In the genomic region with DNA sequence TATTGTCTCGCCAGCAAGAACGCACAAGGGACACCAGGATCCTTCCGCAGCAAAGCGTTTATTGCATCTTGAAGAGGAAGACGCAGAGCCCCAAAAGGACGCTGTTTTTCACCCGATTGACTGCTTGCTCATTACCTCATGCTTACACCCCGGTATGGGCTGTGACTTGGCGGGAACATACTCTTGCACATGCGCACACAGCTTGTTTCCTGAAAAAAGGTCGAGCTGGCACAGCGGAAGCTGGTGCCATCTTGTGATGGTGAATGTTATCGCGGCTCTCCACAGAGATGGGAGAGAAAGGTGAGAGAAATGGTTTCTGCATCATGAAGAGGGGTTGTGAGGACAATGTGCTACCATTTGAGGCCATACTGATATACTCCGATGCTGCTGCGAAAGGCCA, we compare ENCODE assay signal across 44 mouse cellular contexts. TPM values are rescaled to one million over a fixed set of nuclear protein-coding genes. Genes with fewer than 3 reads are reported as not detected.
"Had no signal": no experiment of that assay in that cellular context is flagged by ENCODE, and none has a peak within 500 bp of the region (broad histone marks: within the 10 kb centered on the region; RNA-seq: fewer than 3 reads in every experiment).

No protein-coding gene starts in this region.

- H3K9me3 ChIP-seq: heart, embryonic 13.5 days; hindbrain, embryonic 10.5 days; hindbrain, embryonic 13.5 days; hindbrain, embryonic 15.5 days; kidney, embryonic 15.5 days; limb, embryonic 13.5 days; limb, embryonic 15.5 days; liver, embryonic 15.5 days had no signal

- H3K4me1 ChIP-seq: heart, embryonic 13.5 days; heart, embryonic 15.5 days; hindbrain, embryonic 10.5 days; hindbrain, embryonic 13.5 days; hindbrain, embryonic 15.5 days; kidney, embryonic 15.5 days; limb, embryonic 13.5 days; limb, embryonic 15.5 days; liver, embryonic 13.5 days; liver, embryonic 15.5 days had no signal

- DNase-seq: gastrocnemius, adult 2 months; gastrocnemius, postnatal 10 days; gastrocnemius, postnatal 25 days; heart, adult 18-20 months; heart, postnatal 14 days; heart, postnatal 36 days; kidney, adult 11 months; kidney, adult 2 months; kidney, adult 9 months; kidney, postnatal 14 days; kidney, postnatal 36 days; layer of hippocampus, adult 9-11 months; layer of hippocampus, postnatal 36 days; left cerebral cortex, postnatal 4 days; liver, embryonic 13.5 days; liver, postnatal 0 days had no signal

- H3K36me3 ChIP-seq: heart, embryonic 13.5 days; heart, embryonic 15.5 days; hindbrain, embryonic 10.5 days; hindbrain, embryonic 13.5 days; hindbrain, embryonic 15.5 days; kidney, embryonic 15.5 days; limb, embryonic 13.5 days; limb, embryonic 15.5 days; liver, embryonic 13.5 days; liver, embryonic 15.5 days had no signal

- H3K27me3 ChIP-seq: heart, embryonic 13.5 days; heart, embryonic 15.5 days; hindbrain, embryonic 13.5 days; hindbrain, embryonic 15.5 days; kidney, embryonic 15.5 days; limb, embryonic 13.5 days; limb, embryonic 15.5 days; liver, embryonic 13.5 days; liver, embryonic 15.5 days had no signal

- H3K4me3 ChIP-seq: gastrocnemius, adult 2 months; heart, embryonic 13.5 days; heart, embryonic 15.5 days; hindbrain, embryonic 10.5 days; hindbrain, embryonic 13.5 days; hindbrain, embryonic 15.5 days; kidney, embryonic 15.5 days; limb, embryonic 13.5 days; limb, embryonic 15.5 days; liver, embryonic 13.5 days; liver, embryonic 15.5 days had no signal

- H3K27ac ChIP-seq: gastrocnemius, adult 2 months; heart, embryonic 13.5 days; heart, embryonic 15.5 days; hindbrain, embryonic 10.5 days; hindbrain, embryonic 13.5 days; hindbrain, embryonic 15.5 days; hindbrain, postnatal 0 days; kidney, embryonic 15.5 days; kidney, postnatal 0 days; limb, embryonic 13.5 days; limb, embryonic 15.5 days; liver, embryonic 13.5 days; liver, embryonic 15.5 days had no signal

RNA-seq across cellular contexts. Expression of a gene that starts 7.7 kb away (rescaled TPM):
- total RNA-seq: gastrocnemius, adult 2 months; gastrocnemius, postnatal 10 days; gastrocnemius, postnatal 25 days; gastrocnemius, postnatal 4 days; granulocyte monocyte progenitor cell, adult 5-6 weeks; heart, adult 18-20 months; heart, adult 8-10 months; heart, postnatal 14 days; heart, postnatal 36 days; hindbrain, postnatal 0 days; layer of hippocampus, adult 18-20 months; layer of hippocampus, adult 8-10 months; layer of hippocampus, postnatal 14 days; layer of hippocampus, postnatal 36 days; left cerebral cortex, adult 18-20 months; left cerebral cortex, adult 8-10 months; left cerebral cortex, postnatal 10 days; left cerebral cortex, postnatal 25 days; left cerebral cortex, postnatal 4 days had no signal
- polyA plus RNA-seq: heart, embryonic 11.5 days; heart, embryonic 15.5 days; hindbrain, embryonic 13.5 days; intestine, embryonic 16.5 days; kidney, adult 2 months; kidney, postnatal 0 days; large intestine, adult 2 months; limb, embryonic 11.5 days; limb, embryonic 15.5 days; liver, embryonic 11.5 days; liver, embryonic 13.5 days; liver, embryonic 15.5 days; liver, postnatal 0 days had no signal

RNA-seq across cellular contexts. Expression of a gene that starts 16.0 kb away (rescaled TPM):
- total RNA-seq: gastrocnemius, adult 2 months; gastrocnemius, postnatal 10 days; gastrocnemius, postnatal 25 days; gastrocnemius, postnatal 4 days; granulocyte monocyte progenitor cell, adult 5-6 weeks; heart, adult 18-20 months; heart, adult 8-10 months; heart, postnatal 14 days; heart, postnatal 36 days; hindbrain, postnatal 0 days; layer of hippocampus, adult 18-20 months; layer of hippocampus, adult 8-10 months; layer of hippocampus, postnatal 14 days; layer of hippocampus, postnatal 36 days; left cerebral cortex, adult 18-20 months; left cerebral cortex, adult 8-10 months; left cerebral cortex, postnatal 10 days; left cerebral cortex, postnatal 25 days; left cerebral cortex, postnatal 4 days had no signal
- polyA plus RNA-seq: heart, embryonic 11.5 days; heart, embryonic 13.5 days; heart, embryonic 15.5 days; heart, postnatal 0 days; hindbrain, embryonic 10.5 days; hindbrain, embryonic 13.5 days; hindbrain, embryonic 15.5 days; hindbrain, postnatal 0 days; intestine, embryonic 14.5 days; intestine, embryonic 16.5 days; kidney, adult 2 months; kidney, embryonic 15.5 days; kidney, postnatal 0 days; large intestine, adult 2 months; limb, embryonic 11.5 days; limb, embryonic 13.5 days; limb, embryonic 15.5 days; liver, embryonic 11.5 days; liver, embryonic 13.5 days; liver, embryonic 15.5 days; liver, postnatal 0 days had no signal

RNA-seq across cellular contexts. Expression of a gene that starts 21.3 kb away (rescaled TPM):
- total RNA-seq: gastrocnemius, adult 2 months; gastrocnemius, postnatal 10 days; gastrocnemius, postnatal 25 days; gastrocnemius, postnatal 4 days; granulocyte monocyte progenitor cell, adult 5-6 weeks; heart, adult 18-20 months; heart, adult 8-10 months; heart, postnatal 14 days; heart, postnatal 36 days; hindbrain, postnatal 0 days; layer of hippocampus, adult 18-20 months; layer of hippocampus, adult 8-10 months; layer of hippocampus, postnatal 14 days; layer of hippocampus, postnatal 36 days; left cerebral cortex, adult 18-20 months; left cerebral cortex, adult 8-10 months; left cerebral cortex, postnatal 10 days; left cerebral cortex, postnatal 25 days; left cerebral cortex, postnatal 4 days had no signal
- polyA plus RNA-seq: heart, embryonic 11.5 days; heart, embryonic 13.5 days; heart, embryonic 15.5 days; heart, postnatal 0 days; hindbrain, embryonic 10.5 days; hindbrain, embryonic 13.5 days; hindbrain, embryonic 15.5 days; hindbrain, postnatal 0 days; intestine, embryonic 14.5 days; intestine, embryonic 16.5 days; kidney, adult 2 months; kidney, embryonic 15.5 days; kidney, postnatal 0 days; large intestine, adult 2 months; limb, embryonic 11.5 days; limb, embryonic 13.5 days; limb, embryonic 15.5 days; liver, embryonic 11.5 days; liver, embryonic 13.5 days; liver, embryonic 15.5 days; liver, postnatal 0 days had no signal

RNA-seq across cellular contexts. Expression of a gene that starts 52.1 kb away (rescaled TPM):
- total RNA-seq: gastrocnemius, adult 2 months; gastrocnemius, postnatal 10 days; gastrocnemius, postnatal 25 days; granulocyte monocyte progenitor cell, adult 5-6 weeks; heart, adult 18-20 months; heart, adult 8-10 months; heart, postnatal 14 days; heart, postnatal 36 days; hindbrain, postnatal 0 days; layer of hippocampus, adult 18-20 months; layer of hippocampus, postnatal 14 days; layer of hippocampus, postnatal 36 days; left cerebral cortex, postnatal 10 days had no signal
- polyA plus RNA-seq: heart, embryonic 11.5 days; heart, embryonic 13.5 days; heart, embryonic 15.5 days; heart, postnatal 0 days; hindbrain, embryonic 10.5 days; hindbrain, embryonic 13.5 days; hindbrain, embryonic 15.5 days; hindbrain, postnatal 0 days; intestine, embryonic 14.5 days; intestine, embryonic 16.5 days; kidney, adult 2 months; kidney, embryonic 15.5 days; kidney, postnatal 0 days; large intestine, adult 2 months; limb, embryonic 11.5 days; limb, embryonic 13.5 days; limb, embryonic 15.5 days; liver, embryonic 11.5 days; liver, embryonic 13.5 days; liver, embryonic 15.5 days; liver, postnatal 0 days had no signal

RNA-seq across cellular contexts. Expression of a gene that starts 59.2 kb away (rescaled TPM):
- total RNA-seq: gastrocnemius, adult 2 months; gastrocnemius, postnatal 10 days; gastrocnemius, postnatal 25 days; gastrocnemius, postnatal 4 days; granulocyte monocyte progenitor cell, adult 5-6 weeks; heart, adult 18-20 months; heart, adult 8-10 months; heart, postnatal 14 days; heart, postnatal 36 days; hindbrain, postnatal 0 days; layer of hippocampus, adult 18-20 months; layer of hippocampus, adult 8-10 months; layer of hippocampus, postnatal 14 days; layer of hippocampus, postnatal 36 days; left cerebral cortex, adult 18-20 months; left cerebral cortex, adult 8-10 months; left cerebral cortex, postnatal 10 days; left cerebral cortex, postnatal 25 days; left cerebral cortex, postnatal 4 days had no signal
- polyA plus RNA-seq: heart, embryonic 11.5 days; heart, embryonic 13.5 days; heart, embryonic 15.5 days; heart, postnatal 0 days; hindbrain, embryonic 10.5 days; hindbrain, embryonic 13.5 days; hindbrain, embryonic 15.5 days; hindbrain, postnatal 0 days; intestine, embryonic 14.5 days; intestine, embryonic 16.5 days; kidney, adult 2 months; kidney, embryonic 15.5 days; kidney, postnatal 0 days; large intestine, adult 2 months; limb, embryonic 11.5 days; limb, embryonic 13.5 days; limb, embryonic 15.5 days; liver, embryonic 11.5 days; liver, embryonic 13.5 days; liver, embryonic 15.5 days; liver, postnatal 0 days had no signal
